Mouse (Mus musculus): ENCODE results near the gene Tgif2. TPM values are rescaled to one million over a fixed set of nuclear protein-coding genes. Genes with fewer than 3 reads are reported as not detected.
"Not testable (repeated sequence)": the region's sequence is repeated elsewhere in the genome, so short reads cannot be mapped to it uniquely, and the experiment has no call there.

Tgif2 gene
- total RNA-seq, 2 experiments from 2014 or later = 17.1 to 17.5 TPM

GRCm38 (mm10) chr2:156869554-156869953 is 29.7 kb downstream of the Tgif2 start:
- no peak for ATAC-seq (replicated peaks; ENCODE audit: low FRiP score, low TSS enrichment, poor library complexity, severe bottlenecking)

GRCm38 (mm10) chr2:156870519-156870918 is 30.7 kb downstream of the Tgif2 start:
- no peak for ATAC-seq (replicated peaks; ENCODE audit: low FRiP score, low TSS enrichment, poor library complexity, severe bottlenecking)

GRCm38 (mm10) chr2:156873629-156874028 is 33.8 kb downstream of the Tgif2 start:
- peak; percentile 62 for ATAC-seq (replicated peaks; ENCODE audit: low FRiP score, low TSS enrichment, poor library complexity, severe bottlenecking)

GRCm38 (mm10) chr2:156874047-156874759 is 34.4 kb downstream of the Tgif2 start:
- ATAC-seq (replicated peaks; ENCODE audit: low FRiP score, low TSS enrichment, poor library complexity, severe bottlenecking) = no peak

- no peak for ATAC-seq (replicated peaks; ENCODE audit: low FRiP score, low TSS enrichment, poor library complexity, severe bottlenecking)
These were observed 35.1 kb downstream of the Tgif2 start for GRCm38 (mm10) chr2:156874760-156875510.

GRCm38 (mm10) chr2:156877726-156878125 is 37.9 kb downstream of the Tgif2 start:
- ATAC-seq (replicated peaks; ENCODE audit: low FRiP score, low TSS enrichment, poor library complexity, severe bottlenecking) = no peak

- no peak for ATAC-seq (replicated peaks; ENCODE audit: low FRiP score, low TSS enrichment, poor library complexity, severe bottlenecking)
These were observed 39.7 kb downstream of the Tgif2 start for GRCm38 (mm10) chr2:156879541-156879940.

- peak; percentile 79 for ATAC-seq (replicated peaks; ENCODE audit: low FRiP score, low TSS enrichment, poor library complexity, severe bottlenecking)
These were observed 42.7 kb downstream of the Tgif2 start for GRCm38 (mm10) chr2:156882431-156883001.

- no peak for ATAC-seq (replicated peaks; ENCODE audit: low FRiP score, low TSS enrichment, poor library complexity, severe bottlenecking)
These were observed 44.8 kb downstream of the Tgif2 start for GRCm38 (mm10) chr2:156884396-156885211.

- ATAC-seq (replicated peaks; ENCODE audit: low FRiP score, low TSS enrichment, poor library complexity, severe bottlenecking) = not testable (repeated sequence)
These were observed 45.9 kb downstream of the Tgif2 start for GRCm38 (mm10) chr2:156885666-156886065.

GRCm38 (mm10) chr2:156886084-156886631 is 46.4 kb downstream of the Tgif2 start:
- ATAC-seq (replicated peaks; ENCODE audit: low FRiP score, low TSS enrichment, poor library complexity, severe bottlenecking) = no peak

GRCm38 (mm10) chr2:156887017-156887416 is 47.2 kb downstream of the Tgif2 start, which contains the start of gene Sla2:
Gene Sla2, minus strand, starts transcription at chr2:156887192.
- no peak for ATAC-seq (replicated peaks; ENCODE audit: low FRiP score, low TSS enrichment, poor library complexity, severe bottlenecking)

- ATAC-seq (replicated peaks; ENCODE audit: low FRiP score, low TSS enrichment, poor library complexity, severe bottlenecking) = no peak
These were observed 48.7 kb downstream of the Tgif2 start for GRCm38 (mm10) chr2:156888490-156888889.

- ATAC-seq (replicated peaks; ENCODE audit: low FRiP score, low TSS enrichment, poor library complexity, severe bottlenecking) = no peak
These were observed 52.4 kb downstream of the Tgif2 start for GRCm38 (mm10) chr2:156892240-156892639.

- ATAC-seq (replicated peaks; ENCODE audit: low FRiP score, low TSS enrichment, poor library complexity, severe bottlenecking) = no peak
These were observed 53.0 kb downstream of the Tgif2 start for GRCm38 (mm10) chr2:156892821-156893220.

- ATAC-seq (replicated peaks; ENCODE audit: low FRiP score, low TSS enrichment, poor library complexity, severe bottlenecking) = 0 out of 2 replicates have a peak, but pooled peaks have one; percentile 47
These were observed 54.9 kb downstream of the Tgif2 start for GRCm38 (mm10) chr2:156894496-156895265.

GRCm38 (mm10) chr2:156896384-156896914 is 56.6 kb downstream of the Tgif2 start:
- ATAC-seq (replicated peaks; ENCODE audit: low FRiP score, low TSS enrichment, poor library complexity, severe bottlenecking) = 0 out of 2 replicates have a peak, but pooled peaks have one; percentile 24

- ATAC-seq (replicated peaks; ENCODE audit: low FRiP score, low TSS enrichment, poor library complexity, severe bottlenecking) = no peak
These were observed 57.2 kb downstream of the Tgif2 start for GRCm38 (mm10) chr2:156897034-156897433.

Data from megakaryocyte-erythroid progenitor cell, adult 5-6 weeks (primary cell).